Mouse (Mus musculus) heart, adult 2 months (tissue): ENCODE measurements around the gene Vcam1.

Experiments used
- CTCF ChIP-seq: fragments of 200-600 bp; IDR thresholded peaks from 2 replicates; pipeline ENCODE4 v1.8.1; 2022; ENCODE audit warnings: antibody characterized with exemption, mild to moderate bottlenecking, moderate library complexity
- EP300 ChIP-seq: fragments of 200-500 bp; IDR thresholded peaks from 2 replicates; pipeline ENCODE4 v1.6.1; 2011; ENCODE audit warnings: low read depth, low read length, control low read depth; ENCODE audit not compliant: insufficient read depth
- POLR2A ChIP-seq: fragments of 200-500 bp; IDR thresholded peaks from 2 replicates; pipeline ENCODE4 v1.6.1; 2011; ENCODE audit warnings: mild to moderate bottlenecking, low read depth, low read length, control low read depth; ENCODE audit not compliant: insufficient read depth

DNA sequence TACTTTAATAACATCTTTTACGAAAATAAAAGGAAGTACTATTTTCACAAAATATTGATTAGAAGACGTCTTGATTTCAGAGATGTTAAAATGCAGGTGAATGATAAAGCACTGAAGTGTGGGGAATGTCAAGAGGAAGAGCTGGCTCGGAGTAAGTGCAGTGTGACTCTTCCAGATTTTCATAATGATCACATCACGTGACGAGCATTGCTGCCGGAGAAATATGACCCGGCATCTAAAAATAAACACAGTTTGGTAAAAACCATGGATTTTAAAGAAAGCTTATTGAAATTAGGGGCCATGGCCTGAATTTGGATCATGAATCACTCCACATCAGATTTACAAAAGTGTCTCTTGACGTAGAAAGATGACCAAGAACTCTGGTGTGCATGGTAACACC, 36.8 kb upstream of the Vcam1 start:
- TF ChIP-seq CTCF (no peak), POLR2A (no peak), EP300 (no peak)
